Mouse (Mus musculus): ENCODE measurements around the gene Elp5.

DNA sequence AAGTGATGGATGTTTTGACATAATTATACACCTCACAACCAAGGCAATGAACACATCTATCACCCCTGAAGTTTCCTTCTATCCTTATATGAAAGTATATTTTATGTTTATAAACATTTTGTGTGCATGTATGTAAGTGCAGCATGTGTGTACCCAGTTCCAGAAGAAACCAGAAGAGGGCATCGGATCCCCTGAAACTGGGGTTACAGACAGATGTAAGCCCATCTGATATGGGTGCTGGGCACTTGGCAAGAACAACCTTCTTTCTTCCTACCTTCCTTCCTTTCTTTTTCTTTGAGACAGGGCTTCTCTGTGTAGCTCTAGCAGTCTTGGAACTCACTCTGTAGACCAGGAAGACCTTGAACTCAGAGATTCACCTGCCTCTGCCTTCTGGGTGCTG, 26.1 kb downstream of the Elp5 start:
- TF ChIP-seq GATA1 (IDR thresholded peaks at IDR 0.05; ENCODE audit: borderline replicate concordance, low read length): no peak
- no peak for TF ChIP-seq FLI1 (IDR thresholded peaks at IDR 0.05; ENCODE audit: low read length)
